Mouse (Mus musculus) ovary, adult 2 months (tissue): Measurements from ENCODE around the gene Gm17361. TPM values are rescaled to one million over a fixed set of nuclear protein-coding genes. Genes with fewer than 3 reads are reported as not detected.

Experiments used
- polyA plus RNA-seq: library from polyadenylated mRNA; depleted of rRNA; stranded (reverse); fragments of >200 nt; gene quantifications from 2 replicates; pipeline ENCODE4 v1.2.3, GENCODE M21; 2012; rRNA removed

The Gm17361 gene
- not detected in 2 replicates for polyA plus RNA-seq

GRCm38 (mm10) chrX:125003863-125004262 lies at the start of gene Gm17361:
Gm17361 (plus strand) TSS chrX:125004163.

